Mouse (Mus musculus) liver, embryonic 12.5 days (tissue): ENCODE measurements around the gene Fnip2. TPM values are rescaled to one million over a fixed set of nuclear protein-coding genes. Genes with fewer than 3 reads are reported as not detected.
A peak's percentile ranks its signal among the peaks of the same experiment; 100 is the strongest.
"Not testable (repeated sequence)": the region's sequence is repeated elsewhere in the genome, so short reads cannot be mapped to it uniquely, and the experiment has no call there.

ENCODE experiments used
- ATAC-seq: fragments of 200-750 bp; cut with Nextera tagmentation; 2 replicates; pipeline ENCODE4 v1.8.0; 2017; ENCODE audit warnings: moderate number of reproducible peaks, mild to moderate bottlenecking, moderate library complexity
- H3K27ac ChIP-seq: fragments of 300-500 bp; sonication (generic); 2 replicates; pipeline ENCODE4 v1.5.1; 2016; ENCODE audit warnings: mild to moderate bottlenecking
- H3K27me3 ChIP-seq: fragments of 300-500 bp; sonication (generic); replicated peaks from 2 replicates; pipeline ENCODE4 v1.6.1; 2016; ENCODE audit warnings: mild to moderate bottlenecking, moderate library complexity
- H3K36me3 ChIP-seq: fragments of 300-500 bp; sonication (generic); 2 replicates; pipeline ENCODE4 v1.6.1; 2016; ENCODE audit warnings: mild to moderate bottlenecking, moderate library complexity
- H3K4me1 ChIP-seq: fragments of 300-500 bp; sonication (generic); 2 replicates; pipeline ENCODE4 v1.6.1; 2016
- H3K4me2 ChIP-seq: fragments of 300-500 bp; sonication (generic); 2 replicates; pipeline ENCODE4 v1.6.1; 2016; ENCODE audit warnings: mild to moderate bottlenecking, moderate library complexity
- H3K4me3 ChIP-seq: fragments of 300-500 bp; sonication (generic); 2 replicates; pipeline ENCODE4 v1.5.1; 2016; ENCODE audit warnings: mild to moderate bottlenecking, moderate library complexity
- H3K9ac ChIP-seq: fragments of 300-500 bp; sonication (generic); 2 replicates; pipeline ENCODE4 v1.6.1; 2016; ENCODE audit warnings: mild to moderate bottlenecking, moderate library complexity
- H3K9me3 ChIP-seq: fragments of 300-500 bp; sonication (generic); replicated peaks from 2 replicates; pipeline ENCODE4 v1.6.1; 2016; ENCODE audit warnings: mild to moderate bottlenecking, moderate library complexity
- WGBS: fragments of 180-500 bp; shearing (Covaris S2); methylation state at CpG from one replicate; pipeline ENCODE4 v1.1.7; 2016; ENCODE audit not compliant: insufficient replicate concordance; 5-methylcytosine and 5-hydroxymethylcytosine counted together
- polyA plus RNA-seq: library from polyadenylated mRNA; unstranded; fragments of >200 nt; fragmentation: Nextera tagmentation; extraction: Ambion mirVana; gene quantifications from 2 replicates; pipeline ENCODE4 v1.2.1, GENCODE M21; 2016

The Fnip2 gene
- polyA plus RNA-seq, 1 experiment from 2014 or later, result 8.3 TPM

DNA sequence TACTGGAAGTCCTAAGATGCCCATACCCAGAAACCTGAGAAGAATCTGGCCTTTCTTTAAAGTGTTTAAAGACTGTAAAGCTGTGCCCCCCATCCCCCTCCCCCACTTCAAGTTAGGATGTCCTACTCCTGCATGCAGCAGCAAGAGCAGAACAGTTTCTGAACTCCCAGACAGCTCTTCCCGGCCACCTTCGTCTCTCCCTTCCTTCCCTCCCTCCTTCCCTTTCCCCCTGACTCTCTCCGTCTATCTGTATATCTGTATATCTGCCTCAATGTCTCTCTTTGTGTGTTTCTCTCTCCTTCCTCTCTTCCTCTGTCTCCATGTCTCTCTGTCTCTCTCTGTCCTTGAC lies 8.8 kb upstream of the Fnip2 start:
- peaks cover 81% of the 10 kb centered on the region for H3K4me1 ChIP-seq
- 11% methylated on average over 3 of the region's 3 CpGs for WGBS
- no peak overlapping the region for H3K27ac ChIP-seq
- no peaks in the 10 kb centered on the region for H3K9me3 ChIP-seq
- H3K27me3 ChIP-seq, result no peaks in the 10 kb centered on the region
- H3K36me3 ChIP-seq, result no peaks in the 10 kb centered on the region
- no peak overlapping the region for H3K9ac ChIP-seq
- H3K4me3 ChIP-seq, result no peak overlapping the region
- no peak for ATAC-seq
- peak overlapping the region; percentile 24; the same call in 1 of the 2 replicates for H3K4me2 ChIP-seq

DNA sequence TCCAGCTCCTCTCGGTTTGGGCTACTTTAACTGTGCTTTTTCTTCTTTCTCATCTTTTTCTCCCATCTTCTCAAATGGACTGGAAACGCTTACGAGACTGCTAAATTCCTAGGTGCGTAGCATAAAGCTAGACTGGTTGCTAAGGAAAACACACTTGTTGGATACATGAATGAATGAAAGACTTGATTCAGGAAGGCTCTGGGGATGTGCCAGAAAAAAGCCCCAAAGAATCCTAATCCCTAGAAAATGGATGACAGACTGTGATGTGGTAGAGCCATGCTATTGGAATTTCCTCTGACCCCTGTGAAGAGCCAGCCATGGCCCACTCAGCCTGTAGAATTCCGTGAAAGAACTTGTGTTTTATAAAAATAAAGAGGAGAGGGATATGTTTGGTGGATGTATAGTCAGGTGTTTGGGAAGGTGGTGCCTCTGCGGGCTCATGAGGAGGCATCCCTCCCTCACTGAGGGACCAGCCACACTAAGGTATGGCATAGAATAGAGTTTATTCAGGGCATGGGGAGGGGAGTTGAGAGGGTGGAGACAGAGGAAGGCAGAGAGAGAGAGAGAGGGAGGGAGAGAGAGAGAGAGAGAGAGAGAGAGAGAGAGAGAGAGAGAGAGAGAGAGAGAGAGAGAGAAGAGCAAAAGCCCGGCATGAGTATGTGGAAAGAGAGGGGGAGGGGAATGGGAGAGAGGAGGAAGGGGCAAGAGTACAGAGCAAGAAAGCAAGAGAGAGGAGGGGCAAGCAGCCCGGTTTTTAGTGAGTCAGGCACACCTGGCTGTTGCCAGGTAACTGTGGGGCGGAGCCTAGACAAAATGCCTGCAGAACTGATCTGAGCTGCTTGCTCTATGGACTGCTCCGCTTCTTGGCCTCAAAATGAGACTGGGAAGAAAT lies 8.2 kb upstream of the Fnip2 start:
- no peaks in the 10 kb centered on the region for H3K27me3 ChIP-seq
- H3K4me3 ChIP-seq, result no peak overlapping the region
- peaks cover 78% of the 10 kb centered on the region for H3K4me1 ChIP-seq
- WGBS, result 57% methylated on average over 10 of the region's 10 CpGs
- no peaks in the 10 kb centered on the region for H3K9me3 ChIP-seq
- peak overlapping the region; percentile 93 for H3K27ac ChIP-seq
- ATAC-seq, result no peak
- H3K36me3 ChIP-seq, result no peaks in the 10 kb centered on the region
- peak overlapping the region; percentile 24; the same call in 1 of the 2 replicates for H3K4me2 ChIP-seq
- no peak overlapping the region for H3K9ac ChIP-seq

DNA sequence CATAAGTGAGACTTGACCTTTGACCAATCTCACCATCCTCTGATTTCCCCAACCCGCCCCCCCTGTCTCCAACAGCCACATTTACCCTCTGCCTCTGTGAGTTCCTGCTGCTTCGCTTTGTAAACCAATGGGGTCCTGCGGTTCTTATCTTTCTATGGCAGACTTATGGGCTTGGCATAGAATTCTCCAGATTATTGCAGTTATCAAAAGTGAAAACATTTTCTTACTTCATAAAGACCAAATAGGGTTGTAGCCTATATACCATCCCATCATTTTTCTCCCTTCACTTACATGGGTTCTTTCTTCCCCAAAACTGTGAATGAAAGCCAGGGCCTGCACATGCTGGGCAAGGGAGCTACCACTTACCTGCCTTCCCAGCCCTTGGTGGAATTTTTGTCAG lies 6.7 kb upstream of the Fnip2 start:
- Histone ChIP-seq H3K4me3 (no peak overlapping the region), H3K27me3 (no peaks in the 10 kb centered on the region), H3K9ac (peak overlapping the region; percentile 49; the same call in 1 of the 2 replicates), H3K4me2 (peak overlapping the region; percentile 54), H3K4me1 (peaks cover 67% of the 10 kb centered on the region), H3K36me3 (no peaks in the 10 kb centered on the region), H3K27ac (peak overlapping the region; percentile 93), H3K9me3 (no peaks in the 10 kb centered on the region)
- 32% methylated on average over 3 of the region's 3 CpGs for WGBS
- ATAC-seq, result peak; percentile 97

DNA sequence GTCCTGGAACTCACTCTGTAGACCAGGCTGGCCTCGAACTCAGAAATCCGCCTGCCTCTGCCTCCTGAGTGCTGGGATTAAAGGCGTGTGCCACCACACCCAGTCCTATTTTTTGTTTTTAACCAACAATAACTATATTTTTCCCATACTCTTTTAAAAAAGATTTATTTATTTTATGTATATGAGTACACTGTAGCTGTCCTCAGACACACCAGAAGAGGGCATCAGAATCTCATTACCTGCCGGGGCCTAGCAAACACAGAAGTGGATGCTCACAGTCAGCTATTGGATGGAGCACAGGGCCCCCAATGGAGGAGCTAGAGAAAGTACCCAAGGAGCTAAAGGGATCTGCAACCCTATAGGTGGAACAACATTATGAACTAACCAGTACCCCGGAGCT lies 5.8 kb upstream of the Fnip2 start:
- H3K9ac ChIP-seq, H3K9me3 ChIP-seq, H3K36me3 ChIP-seq, ATAC-seq, H3K4me3 ChIP-seq, H3K4me2 ChIP-seq, H3K27ac ChIP-seq, H3K27me3 ChIP-seq: not testable (repeated sequence)
- H3K4me1 ChIP-seq, result peaks cover 67% of the 10 kb centered on the region
- 82% methylated on average over 5 of the region's 5 CpGs for WGBS

DNA sequence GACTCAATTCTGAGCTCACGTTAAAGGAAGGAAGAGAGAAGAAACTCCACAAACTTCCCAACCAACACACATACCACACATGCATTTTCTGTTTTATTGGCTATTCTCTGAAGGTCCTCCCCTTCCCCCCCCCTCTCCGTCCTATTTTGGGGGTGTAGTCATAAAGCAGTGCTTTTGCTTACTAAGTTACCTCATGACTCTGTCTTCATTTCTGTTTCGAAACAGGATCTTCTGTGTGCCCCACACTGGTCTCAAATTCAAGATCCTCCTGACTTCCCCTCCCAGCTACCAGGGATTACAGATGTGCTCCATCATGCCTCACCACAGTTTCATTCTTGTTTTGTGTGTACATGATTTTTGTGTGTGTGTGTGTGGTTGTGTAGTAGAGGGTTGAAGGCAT lies 4.8 kb upstream of the Fnip2 start:
- no peak overlapping the region for H3K4me3 ChIP-seq
- no peaks in the 10 kb centered on the region for H3K9me3 ChIP-seq
- H3K4me1 ChIP-seq, result peaks cover 61% of the 10 kb centered on the region
- ATAC-seq, result no peak
- H3K36me3 ChIP-seq, result no peaks in the 10 kb centered on the region
- H3K27me3 ChIP-seq, result no peaks in the 10 kb centered on the region
- WGBS, result 62% methylated on average over 3 of the region's 3 CpGs
- H3K4me2 ChIP-seq, result no peak overlapping the region
- peak overlapping the region; percentile 5; the same call in 1 of the 2 replicates for H3K27ac ChIP-seq
- H3K9ac ChIP-seq, result no peak overlapping the region; the same call in 1 of the 2 replicates

- Histone ChIP-seq H3K4me2 (no peak overlapping the region), H3K9ac (no peak overlapping the region), H3K27ac (peak overlapping the region; percentile 95; the same call in 1 of the 2 replicates), H3K4me1 (peaks cover 62% of the 10 kb centered on the region), H3K4me3 (no peak overlapping the region), H3K9me3 (no peaks in the 10 kb centered on the region), H3K27me3 (no peaks in the 10 kb centered on the region), H3K36me3 (peaks cover 3% of the 10 kb centered on the region; the same call in 1 of the 2 replicates)
- 70% methylated on average over 3 of the region's 3 CpGs for WGBS
- ATAC-seq, result no peak
Measured at GRCm38 (mm10) chr3:79569351-79569681, 1.7 kb upstream of the Fnip2 start.

DNA sequence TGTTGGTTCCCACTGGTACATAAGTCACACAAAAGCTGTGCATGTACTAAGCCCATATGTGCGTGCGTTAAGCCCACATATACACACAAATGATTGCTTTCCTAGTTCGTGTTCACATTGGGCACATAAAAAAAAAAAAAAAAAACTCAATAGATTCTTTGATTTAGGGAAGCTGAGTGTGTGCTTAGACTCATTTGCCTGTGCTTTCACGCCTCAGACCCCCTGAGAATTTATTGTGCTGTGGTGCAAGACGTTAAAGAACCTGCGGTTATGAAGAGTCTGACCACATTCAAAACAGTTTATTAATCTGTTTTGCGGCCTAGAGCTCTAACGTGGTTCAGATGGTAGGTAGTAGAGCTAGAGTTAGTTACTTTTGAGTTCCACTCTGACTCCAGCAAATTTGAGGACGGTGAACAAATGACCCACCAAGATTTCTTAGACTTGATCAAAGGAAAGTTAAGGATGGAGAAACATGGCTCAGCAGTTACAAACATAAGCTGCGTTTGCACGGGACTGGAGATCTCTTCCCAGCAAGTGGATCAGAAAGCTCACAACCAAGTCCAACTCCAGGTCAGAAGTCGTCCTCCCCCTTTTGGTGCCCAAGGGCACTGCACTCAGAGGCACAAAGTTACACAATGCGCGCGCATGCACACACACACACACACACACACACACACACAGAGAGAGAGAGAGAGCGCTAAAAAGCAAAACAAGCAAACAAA lies 1.2 kb upstream of the Fnip2 start:
- WGBS, result 83% methylated on average over 13 of the region's 16 CpGs
- Histone ChIP-seq H3K4me3 (no peak overlapping the region), H3K9ac (peak overlapping the region; percentile 67), H3K4me1 (peaks cover 58% of the 10 kb centered on the region), H3K36me3 (peaks cover 3% of the 10 kb centered on the region; the same call in 1 of the 2 replicates), H3K9me3 (no peaks in the 10 kb centered on the region), H3K27ac (peak overlapping the region; percentile 95), H3K4me2 (peak overlapping the region; percentile 90), H3K27me3 (no peaks in the 10 kb centered on the region)
- no peak for ATAC-seq

DNA sequence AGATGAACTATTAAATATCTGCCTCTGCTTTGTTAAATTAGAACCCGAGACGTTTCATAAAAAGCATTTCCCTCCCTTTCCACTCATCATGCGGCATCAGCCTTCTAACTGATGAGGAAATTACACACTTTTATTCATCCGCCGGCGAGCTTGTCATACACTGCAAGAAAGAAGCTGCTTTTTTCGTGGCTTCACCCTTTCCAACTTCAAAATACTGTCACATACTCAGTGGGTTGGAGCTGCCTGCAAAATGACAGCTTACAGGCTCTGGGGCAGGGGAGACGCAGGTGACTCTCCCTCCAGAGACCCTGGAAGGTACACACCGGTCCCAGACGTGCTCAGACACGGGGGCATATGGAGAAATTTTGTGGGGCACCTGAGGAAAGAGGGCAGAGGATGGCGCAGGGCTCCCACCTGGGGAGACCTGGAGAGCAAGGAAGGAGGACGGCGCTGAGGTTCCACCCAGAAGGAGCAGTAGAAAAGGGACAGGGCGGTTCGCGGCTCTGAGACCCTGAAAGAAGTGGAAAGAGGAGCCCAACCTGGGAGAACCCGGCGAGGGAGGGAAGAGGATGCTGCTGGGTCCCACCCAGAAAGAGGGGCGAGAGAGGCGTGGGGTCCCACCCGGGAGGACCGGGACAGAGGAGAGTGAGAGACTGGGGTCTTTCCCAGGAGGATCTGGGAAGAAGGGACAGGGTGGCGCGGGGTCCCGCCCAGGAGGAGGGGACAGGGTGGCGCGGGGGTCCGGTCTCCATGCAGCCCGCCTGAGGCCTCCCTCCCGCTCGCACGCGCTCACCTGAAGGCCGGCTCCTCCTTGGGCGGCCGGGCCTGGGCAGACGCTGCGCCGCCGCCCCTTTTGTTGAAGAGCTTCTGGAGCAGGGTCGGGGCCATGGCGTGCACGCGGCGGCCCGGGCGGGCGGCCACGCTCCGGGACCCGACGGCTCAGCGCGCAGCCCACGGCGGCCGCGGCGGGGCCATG lies 592 bp downstream of the Fnip2 start:
- peak; percentile 42; the same call in 1 of the 2 replicates for ATAC-seq
- H3K9ac ChIP-seq, result peak overlapping the region; percentile 98
- WGBS, result 3% methylated on average over 60 of the region's 60 CpGs
- peak overlapping the region; percentile 95 for H3K27ac ChIP-seq
- no peaks in the 10 kb centered on the region for H3K9me3 ChIP-seq
- H3K4me2 ChIP-seq, result peak overlapping the region; percentile 90
- H3K36me3 ChIP-seq, result peaks cover 3% of the 10 kb centered on the region; the same call in 1 of the 2 replicates
- no peaks in the 10 kb centered on the region for H3K27me3 ChIP-seq
- H3K4me1 ChIP-seq, result peaks cover 55% of the 10 kb centered on the region
- H3K4me3 ChIP-seq, result peak overlapping the region; percentile 97

- Histone ChIP-seq H3K9ac (peak overlapping the region; percentile 52; the same call in 1 of the 2 replicates), H3K36me3 (peaks cover 3% of the 10 kb centered on the region; the same call in 1 of the 2 replicates), H3K4me3 (peak overlapping the region; percentile 97), H3K4me1 (peaks cover 62% of the 10 kb centered on the region), H3K9me3 (no peaks in the 10 kb centered on the region), H3K27ac (0 out of 2 replicates have a peak overlapping the region, but pooled peaks have one; percentile 14), H3K4me2 (peak overlapping the region; percentile 90), H3K27me3 (no peaks in the 10 kb centered on the region)
- ATAC-seq, result no peak
- 48% methylated on average over 10 of the region's 10 CpGs for WGBS
Measured at GRCm38 (mm10) chr3:79564875-79565606, 2.6 kb downstream of the Fnip2 start.

DNA sequence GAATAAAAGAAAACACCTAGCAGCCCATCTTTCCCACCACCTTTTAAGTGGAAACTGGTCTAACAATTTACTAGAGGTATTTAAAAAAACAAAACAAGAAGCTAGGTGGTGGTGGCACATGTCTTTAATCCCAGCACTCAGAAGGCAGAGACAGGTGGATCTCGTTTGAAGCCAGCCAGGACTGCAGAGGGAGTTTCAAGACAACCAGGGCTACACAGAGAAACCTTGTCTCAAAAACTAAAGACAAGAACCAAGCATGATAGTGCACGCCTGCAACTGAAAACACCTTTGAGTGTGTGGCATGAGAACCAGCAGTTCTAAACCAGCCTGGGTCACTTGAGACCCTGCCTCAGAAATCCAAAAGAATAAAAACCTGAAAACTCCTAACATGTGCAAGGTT lies 4.1 kb downstream of the Fnip2 start:
- Histone ChIP-seq H3K4me2 (no peak overlapping the region), H3K9me3 (no peaks in the 10 kb centered on the region), H3K9ac (no peak overlapping the region), H3K36me3 (peaks cover 8% of the 10 kb centered on the region; the same call in 1 of the 2 replicates), H3K27me3 (no peaks in the 10 kb centered on the region), H3K4me3 (no peak overlapping the region), H3K4me1 (peaks cover 60% of the 10 kb centered on the region), H3K27ac (no peak overlapping the region)
- 80% methylated on average over 2 of the region's 2 CpGs for WGBS
- no peak for ATAC-seq
